Mouse (Mus musculus) frontal cortex, postnatal 14 days (tissue): Measurements from ENCODE around the gene Lrrc74a.
A peak's percentile ranks its signal among the peaks of the same experiment; 100 is the strongest.

Experiments used
- DNase-seq, 2 experiments: peaks; one replicate each; pipeline ENCODE4 v3.0.0; 2022; ENCODE audit warnings: low spot score in 2 of 2

Lrrc74a gene

DNA sequence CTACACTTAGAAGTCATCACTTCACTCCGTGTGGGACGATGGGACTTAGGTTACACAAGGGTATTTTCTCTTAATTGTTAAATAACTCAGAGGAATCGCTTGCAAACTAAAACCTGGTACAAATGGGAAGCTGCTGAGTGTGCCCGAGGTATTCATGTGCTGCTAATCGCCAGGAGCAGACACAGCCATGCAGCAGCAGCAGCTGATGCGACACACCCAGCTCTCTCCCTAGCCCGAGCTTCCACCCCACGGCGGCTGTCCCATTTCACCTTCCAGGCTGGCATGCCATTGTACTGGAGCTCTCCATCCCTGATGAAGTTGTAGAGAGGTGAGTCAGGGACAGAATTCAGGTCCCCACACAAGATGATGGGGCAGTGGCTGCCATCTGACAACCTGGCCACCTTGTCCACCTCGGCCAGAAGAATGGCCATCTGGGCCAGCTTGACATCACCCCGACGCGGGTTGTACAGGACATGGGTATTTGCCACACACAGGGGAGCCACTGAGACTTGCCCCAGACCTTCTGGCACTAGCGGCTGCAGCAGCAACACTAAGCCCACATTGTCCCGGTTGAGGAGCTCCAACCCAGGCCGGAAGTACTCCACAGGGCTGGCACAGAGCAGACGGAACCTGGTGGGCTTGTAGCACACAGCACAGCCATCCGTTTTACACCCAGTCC is 14.1 kb upstream of the Lrrc74a start:
- DNase-seq: no peak

DNA sequence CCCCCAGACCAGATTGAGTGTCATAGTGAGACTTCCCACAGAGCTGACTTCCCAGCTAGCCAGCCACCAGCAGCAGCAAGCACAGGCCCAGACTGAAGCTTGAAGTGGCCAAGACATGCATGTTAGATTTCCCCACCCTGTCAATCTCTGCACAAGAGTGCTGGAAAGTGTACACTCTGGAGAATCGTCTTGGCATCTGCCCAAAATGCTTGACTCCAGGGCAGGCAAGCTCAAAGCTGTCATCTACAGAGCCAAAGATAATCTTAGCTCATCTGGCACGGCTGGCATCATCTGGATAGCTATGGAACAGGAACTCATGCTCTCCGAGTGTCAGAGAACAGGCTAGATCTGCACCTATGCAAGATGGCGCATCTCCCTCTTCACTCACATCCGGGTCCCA is 12.7 kb upstream of the Lrrc74a start:
- DNase-seq: no peak

- no peak for DNase-seq
Measured at GRCm38 (mm10) chr12:86724300-86724699, 9.9 kb upstream of the Lrrc74a start.

DNA sequence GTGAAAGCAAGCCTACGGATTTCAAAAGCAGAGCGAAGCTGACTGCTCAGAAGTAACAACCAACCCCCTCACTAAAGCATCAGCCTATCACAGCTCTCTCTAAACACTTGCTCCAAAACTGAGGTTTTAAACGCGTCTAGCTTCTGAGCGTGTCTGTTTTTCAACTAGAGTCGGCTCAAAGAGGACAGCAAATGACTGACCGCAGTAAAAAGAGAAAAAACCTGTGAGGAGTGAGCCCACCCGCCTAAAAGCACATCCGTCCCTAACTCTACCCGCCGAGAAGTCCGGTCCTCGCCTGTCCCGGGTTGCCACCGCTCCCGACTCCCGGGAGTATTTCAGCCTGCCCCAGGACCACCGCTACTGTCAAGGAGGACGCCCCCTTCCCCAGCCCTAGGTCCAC is 8.5 kb upstream of the Lrrc74a start:
- DNase-seq: peak in 1 of 2 experiments; percentile 22

- DNase-seq: peak; percentile 93 to 97
Measured at GRCm38 (mm10) chr12:86726120-86726640, 8.0 kb upstream of the Lrrc74a start, which contains the start of gene Angel1. Gene Angel1, minus strand, starts transcription at chr12:86726460.

GRCm38 (mm10) chr12:86761036-86761435 is 26.9 kb downstream of the Lrrc74a start:
- no peak for DNase-seq

- no peak for DNase-seq
Measured at GRCm38 (mm10) chr12:86764060-86764459, 29.9 kb downstream of the Lrrc74a start.

DNA sequence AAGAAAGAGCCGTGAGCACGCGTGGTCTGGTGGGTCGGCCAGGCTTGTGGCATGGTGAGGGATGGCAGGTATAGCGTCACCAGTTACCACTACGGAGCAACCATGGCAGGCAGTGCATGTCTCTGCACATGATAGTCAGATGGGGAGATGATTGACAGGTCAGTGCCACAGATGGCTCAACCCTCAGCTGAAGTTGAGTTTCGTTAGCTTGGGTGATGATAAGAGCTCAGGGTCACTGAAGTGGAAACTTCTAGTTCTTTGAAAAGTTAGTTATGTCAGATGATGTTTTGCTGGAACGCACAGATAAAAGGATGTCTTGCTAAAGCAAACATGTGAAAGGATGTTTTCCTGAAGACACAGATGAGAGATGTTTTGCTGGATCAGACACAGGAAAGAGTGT is 32.3 kb downstream of the Lrrc74a start:
- DNase-seq: no peak

DNA sequence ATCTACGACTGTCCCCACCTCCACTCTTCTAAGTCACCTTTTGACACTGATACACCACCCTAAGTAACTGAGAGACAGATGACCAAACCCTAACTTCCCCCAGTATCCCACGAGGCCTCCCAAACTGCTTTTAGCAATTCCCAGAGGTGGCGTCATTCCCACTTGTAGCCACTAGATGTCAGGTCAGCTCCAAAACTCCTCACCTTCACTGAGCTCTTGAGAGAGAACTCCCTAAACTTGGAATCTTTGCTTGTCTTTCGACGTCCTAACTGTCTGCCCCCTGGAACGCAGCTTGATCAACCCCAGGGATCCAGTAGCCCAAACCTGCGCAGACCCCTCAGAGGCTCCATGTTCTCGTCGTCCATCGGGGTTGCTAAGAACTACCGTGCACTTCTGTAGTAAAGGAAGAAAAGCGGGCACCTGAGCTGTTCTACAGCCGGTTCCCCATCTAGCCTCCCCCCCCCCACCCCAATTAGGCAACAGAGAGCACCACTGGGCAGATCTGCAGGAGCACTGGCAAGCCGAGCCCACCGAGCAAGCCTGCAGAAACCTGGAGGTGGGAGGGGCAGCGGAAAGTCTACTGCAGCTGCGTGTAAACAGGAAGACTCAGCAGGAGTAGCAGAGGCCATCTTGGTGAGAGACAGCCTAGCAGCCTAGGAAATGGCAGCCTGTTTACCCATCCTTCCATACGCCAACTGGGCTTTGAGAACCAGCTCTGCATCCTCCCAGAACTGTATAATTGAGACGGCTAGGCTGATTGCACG is 33.9 kb downstream of the Lrrc74a start:
- peak in 1 of 2 experiments; percentile 63 for DNase-seq

DNA sequence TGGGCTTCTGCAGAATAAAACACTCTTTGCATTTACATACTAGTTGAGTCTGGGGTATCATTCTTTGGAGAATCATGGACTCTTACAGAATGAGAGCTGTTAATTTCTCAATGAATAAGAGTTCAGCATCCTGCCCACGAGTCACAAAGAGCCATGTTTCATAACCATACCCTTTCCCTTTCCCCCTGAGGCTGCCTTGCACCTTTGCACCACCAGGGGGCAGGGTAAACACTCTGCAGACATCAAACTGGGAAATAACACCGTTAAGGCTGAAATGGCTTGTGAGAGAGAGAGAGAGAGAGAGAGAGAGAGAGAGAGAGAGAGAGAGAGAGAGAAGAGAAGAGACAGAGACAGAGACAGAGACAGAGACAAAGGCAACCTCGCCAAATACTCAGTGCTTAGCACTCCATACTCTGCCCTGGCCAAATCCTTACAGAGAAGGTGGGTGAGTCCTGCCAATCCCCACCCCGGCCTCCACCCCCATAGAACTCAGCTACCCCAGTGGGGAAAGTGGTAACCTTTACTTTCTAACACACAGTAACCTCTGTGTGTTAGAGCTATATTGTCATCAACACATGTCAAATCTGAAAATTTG is 34.9 kb downstream of the Lrrc74a start:
- DNase-seq: peak; percentile 69 to 85

GRCm38 (mm10) chr12:86769819-86770218 is 35.6 kb downstream of the Lrrc74a start:
- DNase-seq: no peak

DNA sequence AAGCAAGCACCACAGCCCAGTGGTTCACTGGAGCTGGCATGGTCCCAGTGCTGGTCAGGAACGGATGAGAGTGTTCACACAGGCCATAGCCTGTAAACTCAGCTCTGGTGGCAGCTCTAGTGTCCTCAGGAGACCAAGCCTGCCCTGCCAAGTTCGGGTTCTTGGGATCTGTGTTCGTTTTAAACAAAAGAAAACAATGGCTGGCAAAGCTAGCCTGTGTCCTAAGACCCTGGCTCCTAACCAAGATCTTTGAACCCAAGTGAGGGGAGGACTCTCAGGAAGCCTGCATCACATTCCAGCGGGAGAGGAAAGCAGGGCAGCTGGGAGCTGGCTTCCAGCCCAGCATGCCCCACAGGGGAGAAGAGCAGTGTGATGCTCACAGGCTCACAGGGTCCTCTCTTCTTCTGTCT is 36.1 kb downstream of the Lrrc74a start:
- no peak for DNase-seq

GRCm38 (mm10) chr12:86770927-86771326 is 36.8 kb downstream of the Lrrc74a start:
- no peak for DNase-seq

DNA sequence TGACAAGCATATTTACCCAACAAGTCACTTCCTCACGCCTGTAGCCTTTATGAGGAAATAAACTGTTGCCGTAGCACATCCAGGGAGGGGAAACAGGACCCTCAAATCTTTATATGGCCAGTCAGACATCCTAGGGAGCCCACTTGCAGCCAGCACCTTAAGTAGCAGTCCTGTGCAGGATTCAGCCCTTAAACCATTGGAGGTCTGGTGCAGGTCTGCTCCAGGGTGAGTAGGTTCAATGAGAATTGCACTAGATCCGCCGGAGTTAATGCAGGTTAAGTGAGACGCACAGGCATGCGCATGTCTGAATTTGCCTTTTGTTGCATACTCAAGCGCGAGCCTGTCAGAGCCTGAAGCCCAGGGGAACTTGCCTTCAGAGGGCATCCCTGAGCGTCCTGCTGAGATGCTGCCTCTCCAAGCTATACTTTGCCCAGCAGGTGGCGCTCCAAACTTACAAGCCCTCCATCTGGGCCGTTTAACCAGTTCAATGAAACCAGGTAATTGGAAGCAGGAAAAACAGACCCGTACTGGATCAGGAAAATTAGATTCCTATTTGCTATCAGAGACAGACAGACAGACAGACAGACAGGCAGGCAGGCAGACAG is 37.8 kb downstream of the Lrrc74a start:
- DNase-seq: peak; percentile 89 to 92

DNA sequence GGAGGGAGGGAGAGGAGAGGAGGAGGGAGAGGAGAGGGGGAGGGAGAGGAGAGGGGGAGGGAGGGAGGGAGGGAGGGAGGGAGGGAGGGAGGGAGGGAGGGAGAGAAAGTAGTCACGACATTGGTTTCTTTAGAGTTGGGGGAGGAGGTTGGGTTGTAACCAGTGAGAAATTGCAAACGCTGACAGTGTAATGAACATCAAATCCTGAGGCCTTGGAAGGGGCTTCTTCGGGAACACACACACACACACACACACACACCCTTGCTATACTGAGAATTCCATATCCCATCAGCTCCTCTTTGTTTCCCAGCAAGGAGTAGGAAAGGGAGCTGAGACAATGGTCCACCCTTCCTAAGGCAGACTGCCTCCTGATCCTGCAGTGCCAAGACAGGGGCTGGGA is 38.4 kb downstream of the Lrrc74a start:
- DNase-seq: no peak

DNA sequence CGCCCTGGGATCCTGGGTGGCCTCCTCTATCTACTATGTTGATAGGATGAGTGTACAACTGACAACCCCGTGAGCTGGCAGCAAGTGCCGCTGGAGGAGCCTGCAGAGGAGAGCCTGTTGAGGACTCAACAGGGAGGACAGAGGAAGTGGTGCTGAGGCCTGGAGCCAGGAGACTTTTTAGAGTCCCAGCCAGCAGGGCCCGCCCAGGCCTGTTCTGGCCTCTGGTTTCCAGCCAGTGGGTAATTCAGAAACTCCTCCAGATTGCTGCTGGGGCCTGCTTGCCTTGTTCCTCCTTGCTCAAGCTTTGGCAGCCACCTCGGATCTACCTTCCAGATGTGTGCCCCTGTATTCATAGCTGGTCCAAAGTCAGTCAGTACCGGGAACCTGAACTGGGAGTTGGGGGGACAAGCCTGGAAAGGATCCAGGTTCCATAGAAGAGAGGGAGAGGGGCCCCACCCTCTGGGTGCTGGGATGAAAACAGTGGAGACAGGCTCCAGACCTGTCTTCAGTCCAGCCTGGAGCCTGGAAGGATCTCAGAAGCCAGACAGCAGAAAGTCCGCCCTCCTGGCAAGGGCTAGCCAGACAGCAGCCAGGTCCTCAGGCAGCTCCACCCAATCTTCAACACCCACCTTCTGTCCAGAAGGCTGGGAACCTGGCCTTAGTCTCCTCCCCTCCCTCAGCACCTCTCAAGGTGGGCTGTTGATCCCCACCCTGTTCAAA is 41.6 kb downstream of the Lrrc74a start:
- DNase-seq: no peak

GRCm38 (mm10) chr12:86776341-86776860 is 42.2 kb downstream of the Lrrc74a start:
- no peak for DNase-seq

GRCm38 (mm10) chr12:86778531-86778930 is 44.4 kb downstream of the Lrrc74a start:
- DNase-seq: no peak

DNA sequence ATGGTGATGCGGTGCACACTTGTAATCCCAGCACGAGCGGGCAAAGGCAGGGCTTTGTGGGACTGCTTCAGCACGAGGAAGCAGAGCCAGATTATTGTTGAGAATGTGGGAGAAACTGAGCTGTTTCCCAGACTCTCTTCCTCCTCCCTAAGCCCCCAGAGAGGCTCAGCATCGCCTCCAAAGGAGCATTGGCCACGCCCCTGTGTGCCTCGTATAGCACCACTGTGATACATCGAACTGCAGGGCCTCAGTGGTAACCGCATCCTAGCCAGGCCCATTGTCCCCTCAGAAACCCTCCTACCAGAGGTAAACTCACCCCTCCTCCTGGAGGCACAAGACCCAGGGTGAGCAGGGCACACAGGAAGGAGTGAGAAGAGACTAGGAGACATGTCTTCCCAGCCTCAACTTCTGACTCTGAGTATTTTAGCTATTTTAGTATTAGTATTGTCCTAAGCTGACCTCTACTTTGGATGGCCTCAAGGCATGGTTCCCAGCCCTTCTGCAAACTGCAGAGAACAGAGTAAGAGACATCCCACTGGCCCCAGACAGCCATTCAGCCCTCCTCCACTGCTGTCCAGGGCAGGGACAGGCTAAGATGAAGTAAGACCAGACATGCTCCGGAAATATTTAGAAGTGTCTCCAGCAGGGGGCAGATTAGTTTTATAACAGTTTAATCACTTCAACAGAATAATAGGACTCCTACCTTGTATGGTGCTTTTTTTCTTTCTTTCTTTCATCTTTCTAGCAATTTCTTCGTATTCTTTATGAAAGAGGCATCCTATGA is 45.2 kb downstream of the Lrrc74a start:
- DNase-seq: no peak

DNA sequence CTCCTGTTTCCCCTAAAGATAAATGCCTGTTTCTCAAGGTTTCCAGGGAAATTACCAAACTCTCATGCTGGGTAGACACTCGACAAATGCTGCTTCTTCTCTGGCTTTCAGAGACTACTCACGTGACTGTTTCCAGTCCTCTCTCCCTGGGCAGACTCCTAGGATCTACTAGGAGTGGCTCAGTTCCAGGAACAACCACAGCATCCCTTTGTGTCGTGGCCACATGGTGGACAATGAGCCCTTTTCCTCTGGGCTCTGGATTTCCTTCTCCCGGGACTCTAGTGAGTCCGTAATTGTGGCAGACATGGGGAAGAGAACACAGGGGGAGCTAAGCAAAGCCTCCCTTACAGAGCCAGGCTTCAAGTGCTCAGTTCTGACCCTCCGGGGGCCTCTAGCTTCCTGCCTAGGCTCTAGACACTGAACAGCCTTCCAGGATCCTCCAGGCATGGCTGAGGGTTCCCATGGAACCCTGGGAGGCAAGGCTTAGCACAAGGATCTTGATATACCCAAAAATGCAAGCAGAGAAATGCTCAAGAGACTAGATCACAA is 47.6 kb downstream of the Lrrc74a start:
- no peak for DNase-seq
